Mouse (Mus musculus) gastrocnemius, postnatal 14 days (tissue): Measurements from ENCODE around the gene Ap2a1. TPM values are rescaled to one million over a fixed set of nuclear protein-coding genes. Genes with fewer than 3 reads are reported as not detected.

ENCODE experiments used
- DNase-seq: peaks from one replicate; pipeline ENCODE4 v3.0.0; 2021; ENCODE audit warnings: mixed read lengths
- intact Hi-C: fragments of 180-260 bp; cut with DNase I; formaldehyde crosslinking; loops from one replicate; pipeline ENCODE4 v1.15.1; 2025; ENCODE audit warnings: low total_unique reads
- total RNA-seq, 2 experiments: library from RNA; stranded (reverse); gene quantifications; 2 replicates each; pipeline ENCODE4 v1.2.3; 2021

Ap2a1 gene
- total RNA-seq, 2 experiments from 2014 or later = 55.4 to 60.8 TPM

GRCm38 (mm10) chr7:44955628-44956027, 26.3 kb upstream of the Ap2a1 start:
- no peak for DNase-seq
- intact Hi-C loops = loop anchor here (5.0 to 10.0 kb wide), 2 partner anchors 33 to 51 kb away; no protein-coding TSS in a partner anchor

GRCm38 (mm10) chr7:44954091-44954885, 25.0 kb upstream of the Ap2a1 start:
- DNase-seq = no peak
- intact Hi-C loops = loop anchor here (10.0 kb wide), 1 partner anchor 49 kb away; no protein-coding TSS in a partner anchor

- no peak for DNase-seq
- intact Hi-C loops = loop anchor here (10.0 kb wide), 1 partner anchor 49 kb away; no protein-coding TSS in a partner anchor
Measured at GRCm38 (mm10) chr7:44953561-44953960, 24.3 kb upstream of the Ap2a1 start.

- intact Hi-C loops = loop anchor here (10.0 kb wide), 1 partner anchor 48 kb away; no protein-coding TSS in a partner anchor
- DNase-seq = peak; percentile 93
Measured at GRCm38 (mm10) chr7:44952611-44953306, 23.5 kb upstream of the Ap2a1 start.

- DNase-seq = peak; percentile 71
- intact Hi-C loops = loop anchor here (10.0 kb wide), 1 partner anchor 47 kb away; no protein-coding TSS in a partner anchor
Measured at GRCm38 (mm10) chr7:44951960-44952359, 22.7 kb upstream of the Ap2a1 start.

GRCm38 (mm10) chr7:44949922-44950321, 20.6 kb upstream of the Ap2a1 start:
- intact Hi-C loops = loop anchor here (10.0 kb wide), 1 partner anchor 45 kb away; no protein-coding TSS in a partner anchor

GRCm38 (mm10) chr7:44942904-44943303, 13.6 kb upstream of the Ap2a1 start, which contains the start of gene Tsks:
Gene Tsks (plus strand): TSS chr7:44943204.
- DNase-seq = no peak
- intact Hi-C loops = no loop called here

More at GRCm38 (mm10) chr7:44949922-44950321, 20.6 kb upstream of the Ap2a1 start:
- no peak for DNase-seq

GRCm38 (mm10) chr7:44938680-44939079, 9.4 kb upstream of the Ap2a1 start:
- no peak for DNase-seq
- intact Hi-C loops = no loop called here

- intact Hi-C loops = no loop called here
Measured at GRCm38 (mm10) chr7:44928570-44928969, 726 bp downstream of the Ap2a1 start.

GRCm38 (mm10) chr7:44925468-44925867, 3.8 kb downstream of the Ap2a1 start:
- DNase-seq = no peak

More at GRCm38 (mm10) chr7:44928570-44928969, 726 bp downstream of the Ap2a1 start:
- no peak for DNase-seq

GRCm38 (mm10) chr7:44922530-44922929, 6.8 kb downstream of the Ap2a1 start:
- intact Hi-C loops = loop anchor here (5.0 kb wide), 1 partner anchor 35 kb away; no protein-coding TSS in a partner anchor
- no peak for DNase-seq

More at GRCm38 (mm10) chr7:44925468-44925867, 3.8 kb downstream of the Ap2a1 start:
- intact Hi-C loops = no loop called here

GRCm38 (mm10) chr7:44919127-44919526, 10.2 kb downstream of the Ap2a1 start:
- intact Hi-C loops = no loop called here
- no peak for DNase-seq

GRCm38 (mm10) chr7:44918219-44918618, 11.1 kb downstream of the Ap2a1 start:
- intact Hi-C loops = no loop called here
- DNase-seq = no peak

GRCm38 (mm10) chr7:44916881-44917280, 12.4 kb downstream of the Ap2a1 start:
- DNase-seq = no peak
- intact Hi-C loops = no loop called here

- intact Hi-C loops = no loop called here
- DNase-seq = no peak
Measured at GRCm38 (mm10) chr7:44916191-44916590, 13.1 kb downstream of the Ap2a1 start.

- no peak for DNase-seq
Measured at GRCm38 (mm10) chr7:44915314-44915713, 14.0 kb downstream of the Ap2a1 start.

GRCm38 (mm10) chr7:44914396-44914795, 14.9 kb downstream of the Ap2a1 start:
- DNase-seq = no peak
- intact Hi-C loops = no loop called here

More at GRCm38 (mm10) chr7:44915314-44915713, 14.0 kb downstream of the Ap2a1 start:
- intact Hi-C loops = no loop called here

GRCm38 (mm10) chr7:44908706-44909476, 20.4 kb downstream of the Ap2a1 start:
- DNase-seq = no peak
- intact Hi-C loops = loop anchor here (10.0 kb wide), 1 partner anchor 46 kb away; no protein-coding TSS in a partner anchor

GRCm38 (mm10) chr7:44905430-44905829, 23.9 kb downstream of the Ap2a1 start:
- DNase-seq = no peak
- intact Hi-C loops = loop anchor here (10.0 kb wide), 1 partner anchor 49 kb away; no protein-coding TSS in a partner anchor
